In genomic region chrX:17319126-17319583, GRCm38 (mm10) we compare ENCODE assay signal across 8 mouse cellular contexts. TPM values are rescaled to one million over a fixed set of nuclear protein-coding genes. Genes with fewer than 3 reads are reported as not detected.
DNase-seq lines count a peak whose midpoint lies in the region; ATAC-seq and TF ChIP-seq lines count a peak whose summit lies in the region.

Gene Efhc2 (minus strand): TSS chrX:17319368.

- H3K36me3 ChIP-seq in thymus, adult 2 months (ENCODE audit: control insufficient read depth, insufficient read depth, low read length): no peaks in the 10 kb centered on the region
- H3K36me3 ChIP-seq in midbrain, embryonic 12.5 days: no peaks in the 10 kb centered on the region

- ATAC-seq in granulocyte monocyte progenitor cell, adult 5-6 weeks (replicated peaks; ENCODE audit: poor library complexity, severe bottlenecking): peak; percentile 68
- ATAC-seq in midbrain, embryonic 12.5 days (ENCODE audit: low FRiP score, low read depth): peak; percentile 82

- TF ChIP-seq POLR2A in thymus, adult 2 months (IDR thresholded peaks at IDR 0.05; ENCODE audit: control insufficient read depth, extremely low read depth, insufficient read depth, low read length, poor library complexity): no peak

- no peaks in the 10 kb centered on the region for H3K27me3 ChIP-seq in thymus, adult 2 months (ENCODE audit: control insufficient read depth, insufficient read depth, low read length)
- no peaks in the 10 kb centered on the region for H3K27me3 ChIP-seq in midbrain, embryonic 12.5 days

- 0 out of 2 replicates have a peak, but pooled peaks cover 2% of the 10 kb centered on the region for H3K4me1 ChIP-seq in thymus, adult 2 months (replicated peaks; ENCODE audit: control insufficient read depth, insufficient read depth, low read length)
- no peaks in the 10 kb centered on the region for H3K4me1 ChIP-seq in midbrain, embryonic 12.5 days

- H3K4me2 ChIP-seq in midbrain, embryonic 12.5 days (replicated peaks): peak within 1 kb of the TSS; percentile 57

- DNase-seq in thymus, adult 2 months: peak; percentile 1
- DNase-seq in thymus, postnatal 0 days (ENCODE audit: low spot score): no peak
- DNase-seq in cerebellum, adult 9-10 months: peak; percentile 52
- DNase-seq in kidney, postnatal 25 days: peak; percentile 2 to 41
- no peak for DNase-seq in urinary bladder, postnatal 4 days (ENCODE audit: low spot score in 2 of 2)
- no peak for DNase-seq in urinary bladder, postnatal 14 days (ENCODE audit: low spot score)

- WGBS in thymus, adult 2 months: 15% methylated on average over 11 of the region's 19 CpGs
- 20% methylated on average over 10 of the region's 19 CpGs for WGBS in midbrain, embryonic 12.5 days

- no peaks in the 10 kb centered on the region for H3K9me3 ChIP-seq in midbrain, embryonic 12.5 days

- H3K4me3 ChIP-seq in thymus, adult 2 months (ENCODE audit: control insufficient read depth, insufficient read depth, low read length): peak within 1 kb of the TSS; percentile 11; the same call in 1 of the 2 replicates
- peak within 1 kb of the TSS; percentile 37 for H3K4me3 ChIP-seq in midbrain, embryonic 12.5 days

- TF ChIP-seq CTCF in thymus, adult 2 months (IDR thresholded peaks at IDR 0.05; ENCODE audit: borderline replicate concordance, control insufficient read depth, extremely low read depth, insufficient read depth, low read length, poor library complexity): no peak

- H3K27ac ChIP-seq in thymus, adult 2 months (ENCODE audit: control insufficient read depth, insufficient read depth, low read length): no peak within 1 kb of the TSS
- no peak within 1 kb of the TSS for H3K27ac ChIP-seq in midbrain, embryonic 12.5 days (replicated peaks)

- no peak within 1 kb of the TSS for H3K9ac ChIP-seq in midbrain, embryonic 12.5 days (replicated peaks)

RNA-seq across cellular contexts. Expression of gene Efhc2, which starts in this region (rescaled TPM):
- polyA plus RNA-seq in thymus, adult 2 months (2012; rRNA removed): not detected in 2 replicates
- 0.57 and 0.69 TPM in 2 replicates for polyA plus RNA-seq in thymus, postnatal 0 days (2015; fragmentation: Nextera tagmentation; extraction: Ambion mirVana)
- not detected in 2 replicates for total RNA-seq in granulocyte monocyte progenitor cell, adult 5-6 weeks (2014; fragmentation: Nextera tagmentation)
- not detected in 2 replicates for total RNA-seq in granulocyte monocyte progenitor cell, adult 5-6 weeks (2017)
- polyA plus RNA-seq in midbrain, embryonic 12.5 days (2016; fragmentation: Nextera tagmentation; extraction: Ambion mirVana): 0.48 and 0.52 TPM in 2 replicates

Comparison
In these comparisons a context has a peak if more than half of its experiments do, and no peak if none do; other contexts are left out.
1. Peak in DNase-seq and H3K4me3 ChIP-seq in thymus, adult 2 months; RNA of the gene not detected or under 1 TPM.
2. Peak in ATAC-seq in granulocyte monocyte progenitor cell, adult 5-6 weeks; RNA of the gene not detected or under 1 TPM.
3. Peak in ATAC-seq, H3K4me3 ChIP-seq and H3K4me2 ChIP-seq in midbrain, embryonic 12.5 days; RNA of the gene not detected or under 1 TPM.
4. DNase-seq: peak in cerebellum, adult 9-10 months (single experiment) and kidney, postnatal 25 days (2 of 2); none in thymus, postnatal 0 days (single experiment), urinary bladder, postnatal 4 days (0 of 2) and urinary bladder, postnatal 14 days (single experiment).